Mouse (Mus musculus) WW6 (cell line): Measurements from ENCODE around the gene Arnt.
"Not testable (repeated sequence)": the region's sequence is repeated elsewhere in the genome, so short reads cannot be mapped to it uniquely, and the experiment has no call there.

Experiments
- DNase-seq: peaks from one replicate; pipeline ENCODE4 v3.0.0-alpha.2; 2013; ENCODE audit warnings: low read depth, low spot score

Gene Arnt

GRCm38 (mm10) chr3:95526622-95527211 lies 92.5 kb downstream of the Arnt start, which contains the start of gene Ctss:
Gene Ctss (plus strand): TSS chr3:95526786.
- DNase-seq = no peak

- DNase-seq = no peak
These were observed 95.6 kb downstream of the Arnt start for GRCm38 (mm10) chr3:95529814-95530213.

- DNase-seq = no peak
These were observed 96.8 kb downstream of the Arnt start for GRCm38 (mm10) chr3:95531025-95531424.

- DNase-seq = no peak
These were observed 99.2 kb downstream of the Arnt start for GRCm38 (mm10) chr3:95533364-95533763.

GRCm38 (mm10) chr3:95534927-95535326 lies 100.7 kb downstream of the Arnt start:
- DNase-seq = no peak

- no peak for DNase-seq
These were observed 104.7 kb downstream of the Arnt start for GRCm38 (mm10) chr3:95538936-95539335.

- no peak for DNase-seq
These were observed 105.6 kb downstream of the Arnt start for GRCm38 (mm10) chr3:95539837-95540236.

- not testable (repeated sequence) for DNase-seq
These were observed 107.0 kb downstream of the Arnt start for GRCm38 (mm10) chr3:95541186-95541585.

GRCm38 (mm10) chr3:95542171-95542570 lies 108.0 kb downstream of the Arnt start:
- DNase-seq = no peak

- DNase-seq = no peak
These were observed 108.8 kb downstream of the Arnt start for GRCm38 (mm10) chr3:95542981-95543380.
